Mouse (Mus musculus) lung, adult 2 months (tissue): ENCODE data around the gene Lbhd2. TPM values are rescaled to one million over a fixed set of nuclear protein-coding genes. Genes with fewer than 3 reads are reported as not detected.

Experiments
- DNase-seq: peaks from one replicate; pipeline ENCODE4 v3.0.0; 2022
- H3K4me1 ChIP-seq: fragments of 200-500 bp; 2 replicates; pipeline ENCODE4 v1.6.1; 2011; ENCODE audit warnings: low read length; ENCODE audit not compliant: control insufficient read depth, insufficient read depth
- H3K4me3 ChIP-seq: fragments of 200-500 bp; replicated peaks from 2 replicates; pipeline ENCODE3; 2011; ENCODE audit warnings: low read depth, mild to moderate bottlenecking, control low read depth, low read length; ENCODE audit errors: extremely low read depth
- CTCF ChIP-seq: fragments of 200-500 bp; IDR thresholded peaks from 2 replicates; pipeline ENCODE4 v1.5.1; 2011; ENCODE audit warnings: mild to moderate bottlenecking, low read length, control low read depth; ENCODE audit not compliant: insufficient read depth
- POLR2A ChIP-seq: fragments of 200-500 bp; IDR thresholded peaks from 2 replicates; pipeline ENCODE4 v1.6.1; 2011; ENCODE audit warnings: low read depth, mild to moderate bottlenecking, control low read depth, low read length, borderline replicate concordance; ENCODE audit errors: extremely low read depth
- WGBS: fragments of 180-500 bp; shearing (Covaris S2); methylation state at CpG from one replicate; pipeline ENCODE4 v1.1.7; 2018; 5-methylcytosine and 5-hydroxymethylcytosine counted together
- polyA plus RNA-seq: library from polyadenylated mRNA; depleted of rRNA; stranded (reverse); fragments of >200 nt; gene quantifications from 2 replicates; pipeline ENCODE4 v1.2.3, GENCODE M21; 2012

The Lbhd2 gene
- polyA plus RNA-seq, 1 experiment: not detected

- 2% methylated on average over 6 of the region's 6 CpGs for WGBS
- TF ChIP-seq CTCF (no peak), POLR2A (no peak)
- Histone ChIP-seq H3K4me1 (peaks cover 14% of the 10 kb centered on the region), H3K4me3 (peak overlapping the region; percentile 57)
- no peak for DNase-seq
Measured at GRCm38 (mm10) chr12:111376053-111376452, 30.6 kb upstream of the Lbhd2 start.

- WGBS: 1% methylated on average over 47 of the region's 49 CpGs
- Histone ChIP-seq H3K4me1 (peaks cover 14% of the 10 kb centered on the region), H3K4me3 (peak overlapping the region; percentile 68)
- peak; percentile 66 for DNase-seq
- TF ChIP-seq POLR2A (peak; percentile 56; the same call in 1 of the 2 replicates), CTCF (no peak)
Measured at GRCm38 (mm10) chr12:111376826-111377331, 29.7 kb upstream of the Lbhd2 start.

GRCm38 (mm10) chr12:111377376-111377973 lies 29.1 kb upstream of the Lbhd2 start, which contains the start of gene Cdc42bpb:
TSS of gene Cdc42bpb (minus strand) at chr12:111377718.
- peak; percentile 98 for TF ChIP-seq POLR2A
- TF ChIP-seq CTCF: no peak

GRCm38 (mm10) chr12:111377986-111378490 lies 28.6 kb upstream of the Lbhd2 start:
- peak overlapping the region; percentile 68 for H3K4me3 ChIP-seq
- under 1% methylated on average over 32 of the region's 32 CpGs for WGBS
- peaks cover 14% of the 10 kb centered on the region for H3K4me1 ChIP-seq
- no peak for DNase-seq
- TF ChIP-seq POLR2A: no peak
- no peak for TF ChIP-seq CTCF

More at GRCm38 (mm10) chr12:111377376-111377973, 29.1 kb upstream of the Lbhd2 start, which contains the start of gene Cdc42bpb:
- peak; percentile 95 for DNase-seq
- Histone ChIP-seq H3K4me1 (peaks cover 14% of the 10 kb centered on the region), H3K4me3 (peak within 1 kb of the TSS; percentile 68)
- WGBS: under 1% methylated on average over 94 of the region's 94 CpGs

GRCm38 (mm10) chr12:111378812-111379211 lies 27.8 kb upstream of the Lbhd2 start:
- H3K4me3 ChIP-seq: no peak overlapping the region
- 69% methylated on average over 12 of the region's 12 CpGs for WGBS
- TF ChIP-seq CTCF: no peak
- TF ChIP-seq POLR2A: no peak

GRCm38 (mm10) chr12:111385883-111386641 lies 20.5 kb upstream of the Lbhd2 start:
- DNase-seq: no peak
- Histone ChIP-seq H3K4me3 (no peak overlapping the region), H3K4me1 (peaks cover 2% of the 10 kb centered on the region)
- WGBS: 66% methylated on average over 13 of the region's 13 CpGs
- TF ChIP-seq CTCF (no peak), POLR2A (no peak)

More at GRCm38 (mm10) chr12:111378812-111379211, 27.8 kb upstream of the Lbhd2 start:
- no peak for DNase-seq
- H3K4me1 ChIP-seq: peaks cover 13% of the 10 kb centered on the region

- DNase-seq: peak; percentile 51
- 13% methylated on average over 8 of the region's 8 CpGs for WGBS
- peaks cover 2% of the 10 kb centered on the region for H3K4me1 ChIP-seq
- no peak for TF ChIP-seq POLR2A
- no peak for TF ChIP-seq CTCF
- H3K4me3 ChIP-seq: no peak overlapping the region
Measured at GRCm38 (mm10) chr12:111386642-111387120, 19.9 kb upstream of the Lbhd2 start.

- H3K4me1 ChIP-seq: peaks cover 2% of the 10 kb centered on the region
- TF ChIP-seq POLR2A (no peak), CTCF (no peak)
- no peak for DNase-seq
- H3K4me3 ChIP-seq: no peak overlapping the region
- WGBS: 53% methylated on average over 4 of the region's 4 CpGs
Measured at GRCm38 (mm10) chr12:111387146-111387545, 19.5 kb upstream of the Lbhd2 start.

- 87% methylated on average over 6 of the region's 6 CpGs for WGBS
- H3K4me3 ChIP-seq: no peak overlapping the region
- H3K4me1 ChIP-seq: no peaks in the 10 kb centered on the region
- TF ChIP-seq POLR2A: no peak
- TF ChIP-seq CTCF: no peak
- DNase-seq: no peak
Measured at GRCm38 (mm10) chr12:111394008-111394407, 12.6 kb upstream of the Lbhd2 start.

GRCm38 (mm10) chr12:111396997-111397396 lies 9.6 kb upstream of the Lbhd2 start:
- Histone ChIP-seq H3K4me1 (no peaks in the 10 kb centered on the region), H3K4me3 (no peak overlapping the region)
- no peak for TF ChIP-seq POLR2A
- no peak for DNase-seq
- WGBS: 61% methylated on average over 5 of the region's 5 CpGs
